Mouse (Mus musculus) myocyte (in vitro differentiated cells): ENCODE data around the gene Slc47a1.

ENCODE experiments used
- CEBPB ChIP-seq: IDR thresholded peaks from 2 replicates; pipeline ENCODE4 v1.6.1; 2011; ENCODE audit warnings: mild to moderate bottlenecking, moderate library complexity; ENCODE audit not compliant: poor library complexity, insufficient read depth, severe bottlenecking
- E2F4 ChIP-seq: IDR thresholded peaks from one replicate; pipeline ENCODE4 v1.6.1; 2011; ENCODE audit warnings: mild to moderate bottlenecking, control low read depth, moderate library complexity; ENCODE audit not compliant: insufficient read depth
- MAX ChIP-seq: IDR thresholded peaks from one replicate; pipeline ENCODE4 v1.6.1; 2011; ENCODE audit warnings: low read depth, mild to moderate bottlenecking, control low read depth
- MYOD1 ChIP-seq, 3 experiments: IDR thresholded peaks; one replicate each; pipeline ENCODE4 v1.6.1; 2011; ENCODE audit warnings: control low read depth in 2 of 3, low read depth in 2 of 3, mild to moderate bottlenecking in 2 of 3, moderate library complexity in 1 of 3; ENCODE audit not compliant: insufficient read length in 2 of 3, control insufficient read depth in 1 of 3
- MYOG ChIP-seq, 3 experiments: IDR thresholded peaks; one replicate each; pipeline ENCODE4 v1.6.1; 2011; ENCODE audit warnings: control low read depth in 2 of 3, low read depth in 2 of 3, mild to moderate bottlenecking in 2 of 3; ENCODE audit not compliant: insufficient read length in 2 of 3, control insufficient read depth in 1 of 3, insufficient read depth in 1 of 3
- POLR2A ChIP-seq: IDR thresholded peaks from one replicate; pipeline ENCODE4 v1.6.1; 2011; ENCODE audit warnings: low read depth, mild to moderate bottlenecking, control low read depth, moderate library complexity; ENCODE audit not compliant: insufficient read length
- POLR2AphosphoS2 ChIP-seq: IDR thresholded peaks from one replicate; pipeline ENCODE4 v1.6.1; 2011; ENCODE audit warnings: low read depth, control low read depth; ENCODE audit not compliant: insufficient read length
- REST ChIP-seq: IDR thresholded peaks from one replicate; pipeline ENCODE4 v1.6.1; 2011; ENCODE audit warnings: mild to moderate bottlenecking, control low read depth, moderate library complexity; ENCODE audit not compliant: insufficient read depth, insufficient read length
- TCF12 ChIP-seq: IDR thresholded peaks from one replicate; pipeline ENCODE4 v1.6.1; 2011; ENCODE audit warnings: mild to moderate bottlenecking, control low read depth; ENCODE audit not compliant: poor library complexity, insufficient read depth, severe bottlenecking
- TCF3 ChIP-seq: IDR thresholded peaks from one replicate; pipeline ENCODE4 v1.6.1; 2011; ENCODE audit warnings: low read depth, control low read depth; ENCODE audit not compliant: insufficient read length
- USF1 ChIP-seq: IDR thresholded peaks from one replicate; pipeline ENCODE4 v1.6.1; 2011; ENCODE audit warnings: low read depth, mild to moderate bottlenecking, control low read depth, moderate library complexity

- TF ChIP-seq POLR2A (no peak), MYOG (IDR thresholded peaks at IDR 0.05; ENCODE audit: control insufficient read depth in 1 of 3, insufficient read depth in 1 of 3, insufficient read length in 2 of 3, low read depth in 2 of 3) (no peak), CEBPB (no peak), POLR2AphosphoS2 (no peak), USF1 (no peak), MAX (no peak), REST (no peak), E2F4 (no peak), TCF12 (no peak), TCF3 (no peak), MYOD1 (IDR thresholded peaks at IDR 0.05; ENCODE audit: control insufficient read depth in 1 of 3, insufficient read length in 2 of 3, low read depth in 2 of 3) (peak in 1 of 3 experiments; percentile 1)
Observed at GRCm38 (mm10) chr11:61365938-61366337, 12.2 kb downstream of the Slc47a1 start.
